Mouse (Mus musculus): Measurements from ENCODE around the gene Dupd1. TPM values are rescaled to one million over a fixed set of nuclear protein-coding genes. Genes with fewer than 3 reads are reported as not detected.
"Not testable (repeated sequence)": the region's sequence is repeated elsewhere in the genome, so short reads cannot be mapped to it uniquely, and the experiment has no call there.

Gene Dupd1
- polyA plus RNA-seq, 2 experiments from 2014 or later = not detected

GRCm38 (mm10) chr14:21674471-21674870 lies 39.9 kb downstream of the Dupd1 start:
- no peak for ATAC-seq

- no peak for ATAC-seq
Measured at GRCm38 (mm10) chr14:21673100-21673499, 41.3 kb downstream of the Dupd1 start.

GRCm38 (mm10) chr14:21670422-21671006 lies 43.9 kb downstream of the Dupd1 start:
- not testable (repeated sequence) for ATAC-seq

GRCm38 (mm10) chr14:21669633-21670421 lies 44.5 kb downstream of the Dupd1 start:
- no peak for ATAC-seq

GRCm38 (mm10) chr14:21669218-21669617 lies 45.2 kb downstream of the Dupd1 start:
- ATAC-seq = no peak

- no peak for ATAC-seq
Measured at GRCm38 (mm10) chr14:21662465-21663142, 51.8 kb downstream of the Dupd1 start.

- peak; percentile 97 for ATAC-seq
Measured at GRCm38 (mm10) chr14:21659652-21660051, 54.7 kb downstream of the Dupd1 start.

- ATAC-seq = no peak
Measured at GRCm38 (mm10) chr14:21659155-21659554, 55.2 kb downstream of the Dupd1 start.

GRCm38 (mm10) chr14:21653813-21654212 lies 60.6 kb downstream of the Dupd1 start:
- peak; percentile 78 for ATAC-seq

GRCm38 (mm10) chr14:21640806-21641435 lies 73.5 kb downstream of the Dupd1 start:
- ATAC-seq = no peak

- ATAC-seq = peak; percentile 53
Measured at GRCm38 (mm10) chr14:21636548-21636947, 77.8 kb downstream of the Dupd1 start.

GRCm38 (mm10) chr14:21631665-21632200 lies 82.6 kb downstream of the Dupd1 start:
- ATAC-seq = no peak

Other genes starting within 250 kb of the Dupd1 start
- gene Kat6b, start 233.1 kb downstream of the Dupd1 start, polyA plus RNA-seq (2017; shearing (Covaris generic)) = 10 to 100 TPM; 17.1 to 18.3 TPM
- gene Samd8, start 36.0 kb upstream of the Dupd1 start, polyA plus RNA-seq (2017; shearing (Covaris generic)) = 1 to 10 TPM; 4.2 to 4.8 TPM
- not detected for gene Dusp13, start 36.6 kb upstream of the Dupd1 start, polyA plus RNA-seq (2017; shearing (Covaris generic))
- gene Vdac2, start 110.7 kb upstream of the Dupd1 start, polyA plus RNA-seq (2017; shearing (Covaris generic)) = 100 to 1,000 TPM; 239 to 241 TPM
- 10 to 100 TPM; 19.0 to 20.4 TPM for gene Comtd1, start 134.4 kb upstream of the Dupd1 start, polyA plus RNA-seq (2017; shearing (Covaris generic))